Mouse (Mus musculus): ENCODE results near the gene Eml5. TPM values are rescaled to one million over a fixed set of nuclear protein-coding genes. Genes with fewer than 3 reads are reported as not detected.

Eml5 gene
- polyA plus RNA-seq, 1 experiment, result 850 TPM

DNA sequence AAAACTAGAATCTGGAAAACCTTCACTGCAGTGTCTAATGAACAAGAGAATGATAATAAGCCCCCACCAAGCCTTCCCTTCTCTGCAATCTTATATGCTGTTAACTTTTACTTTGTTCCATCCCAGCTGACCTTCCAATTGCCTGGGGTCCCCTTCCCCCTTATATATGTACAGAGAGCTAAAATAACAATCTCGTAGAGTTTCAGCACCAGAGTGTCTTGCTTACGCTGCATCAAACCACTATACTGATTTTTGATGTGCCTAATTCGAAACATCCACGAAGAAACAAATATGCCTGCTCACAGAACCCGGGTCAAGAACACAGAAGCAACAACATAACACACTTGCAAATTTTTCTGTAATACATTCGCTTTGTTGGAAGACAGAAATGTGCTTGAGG lies 1.6 kb downstream of the Eml5 start:
- 26% methylated on average over 6 of the region's 6 CpGs for WGBS
- H3K4me1 ChIP-seq (ENCODE audit: control insufficient read depth, insufficient read depth, low read length), result no peaks in the 10 kb centered on the region
- H3K27ac ChIP-seq (ENCODE audit: insufficient read depth, low read depth, low read length), result peak overlapping the region; percentile 73
- no peak for TF ChIP-seq POLR2A (IDR thresholded peaks at IDR 0.05; ENCODE audit: insufficient read depth, low read depth, low read length)
- TF ChIP-seq CTCF (IDR thresholded peaks at IDR 0.05; ENCODE audit: insufficient read depth, low read depth, low read length), result no peak
- no peak overlapping the region for H3K4me3 ChIP-seq (ENCODE audit: insufficient read depth, low read depth, low read length)

DNA sequence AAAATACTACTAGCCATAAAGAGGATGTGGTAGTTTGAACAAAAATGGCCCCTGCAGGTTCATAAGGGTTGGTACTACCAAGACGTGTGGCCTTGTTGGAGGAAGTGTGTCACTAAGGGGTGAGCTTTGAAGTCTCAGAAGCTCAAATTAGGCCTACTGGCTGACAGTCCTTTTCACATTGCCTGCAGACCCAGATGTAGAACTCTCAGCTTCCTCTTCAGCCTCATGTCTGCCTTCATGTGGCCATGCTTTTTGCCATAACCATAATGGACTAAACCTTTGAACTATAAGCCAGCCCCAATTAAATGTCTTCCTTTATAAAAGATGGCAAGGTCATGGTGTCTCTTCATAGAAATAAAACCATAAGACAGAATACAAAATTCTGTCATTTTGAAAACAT lies 4.5 kb downstream of the Eml5 start:
- WGBS, result 59% methylated on average over 1 of the region's 1 CpGs
- H3K27ac ChIP-seq (ENCODE audit: insufficient read depth, low read depth, low read length), result no peak overlapping the region
- H3K4me3 ChIP-seq (ENCODE audit: insufficient read depth, low read depth, low read length), result no peak overlapping the region
- H3K4me1 ChIP-seq (ENCODE audit: control insufficient read depth, insufficient read depth, low read length), result no peaks in the 10 kb centered on the region
- TF ChIP-seq POLR2A (IDR thresholded peaks at IDR 0.05; ENCODE audit: insufficient read depth, low read depth, low read length), result no peak

DNA sequence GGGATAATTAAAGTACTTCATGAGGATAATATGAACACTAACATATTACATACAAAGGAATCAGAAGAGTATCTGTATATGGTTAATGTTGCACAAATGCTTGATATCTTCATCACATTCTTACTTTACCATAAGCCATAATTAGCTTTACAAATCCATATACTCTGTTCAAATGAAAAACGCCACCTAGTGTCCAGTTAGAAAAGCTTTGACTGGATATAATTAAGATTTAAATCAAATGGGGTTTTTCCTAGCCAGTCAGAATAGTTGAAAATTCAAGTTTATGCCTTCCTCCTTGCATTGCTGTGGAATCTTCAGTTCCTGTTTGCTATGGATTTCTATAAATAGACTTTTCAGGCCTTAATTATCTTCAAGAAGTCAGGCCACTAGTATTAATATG lies 16.8 kb downstream of the Eml5 start:
- TF ChIP-seq CTCF (IDR thresholded peaks at IDR 0.05; ENCODE audit: insufficient read depth, low read depth, low read length), result no peak
- TF ChIP-seq POLR2A (IDR thresholded peaks at IDR 0.05; ENCODE audit: insufficient read depth, low read depth, low read length), result no peak
- no peak overlapping the region for H3K27ac ChIP-seq (ENCODE audit: insufficient read depth, low read depth, low read length)
- WGBS, result 8% methylated on average over 1 of the region's 1 CpGs
- H3K4me1 ChIP-seq (ENCODE audit: control insufficient read depth, insufficient read depth, low read length), result no peaks in the 10 kb centered on the region
- H3K4me3 ChIP-seq (ENCODE audit: insufficient read depth, low read depth, low read length), result no peak overlapping the region

DNA sequence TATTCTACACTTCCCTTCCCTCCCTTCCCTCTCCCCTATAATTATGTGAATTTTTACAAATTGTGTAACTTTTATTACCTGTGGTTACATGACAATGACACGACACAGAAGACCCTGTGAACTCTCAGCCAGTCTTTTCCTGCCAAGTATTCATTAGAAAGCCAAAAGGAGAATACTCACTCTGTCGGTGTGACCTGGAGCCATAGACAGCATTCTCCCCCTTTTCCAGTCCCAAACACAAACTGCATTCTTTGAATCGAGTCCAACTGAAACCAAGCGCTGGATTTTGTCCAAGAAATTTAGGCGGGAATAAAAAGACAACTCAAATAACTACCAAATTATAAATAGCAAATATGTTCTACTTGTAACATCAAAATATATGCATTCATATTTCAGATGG lies 19.5 kb downstream of the Eml5 start:
- whole genome bisulfite sequencing, result 15% methylated on average over 5 of the region's 5 CpGs
- no peak overlapping the region for H3K4me3 ChIP-seq (ENCODE audit: insufficient read depth, low read depth, low read length)
- no peak for TF ChIP-seq CTCF (IDR thresholded peaks at IDR 0.05; ENCODE audit: insufficient read depth, low read depth, low read length)
- no peak for TF ChIP-seq POLR2A (IDR thresholded peaks at IDR 0.05; ENCODE audit: insufficient read depth, low read depth, low read length)
- H3K27ac ChIP-seq (ENCODE audit: insufficient read depth, low read depth, low read length), result no peak overlapping the region
- H3K4me1 ChIP-seq (ENCODE audit: control insufficient read depth, insufficient read depth, low read length), result no peaks in the 10 kb centered on the region

DNA sequence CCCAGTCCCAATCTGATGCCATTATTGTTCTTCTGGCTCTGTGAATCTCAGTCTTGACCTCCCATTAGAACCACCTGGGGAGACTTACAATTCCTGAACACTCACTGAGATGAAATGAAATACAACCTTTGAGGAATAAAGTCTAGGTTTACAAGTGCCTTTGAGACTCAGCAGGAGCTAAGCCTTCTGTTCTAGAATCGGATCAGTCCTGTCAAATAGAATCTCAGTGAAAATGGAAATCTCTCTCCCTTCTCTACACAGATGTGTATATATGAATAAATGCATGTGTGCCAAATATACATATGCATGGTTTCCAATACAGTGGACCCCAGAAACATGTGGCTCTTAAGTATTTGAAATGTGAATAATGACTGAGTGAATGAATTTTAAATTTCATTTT lies 22.6 kb downstream of the Eml5 start:
- no peak overlapping the region for H3K27ac ChIP-seq (ENCODE audit: insufficient read depth, low read depth, low read length)
- no peak overlapping the region for H3K4me3 ChIP-seq (ENCODE audit: insufficient read depth, low read depth, low read length)
- no peaks in the 10 kb centered on the region for H3K4me1 ChIP-seq (ENCODE audit: control insufficient read depth, insufficient read depth, low read length)
- no peak for TF ChIP-seq POLR2A (IDR thresholded peaks at IDR 0.05; ENCODE audit: insufficient read depth, low read depth, low read length)
- no peak for TF ChIP-seq CTCF (IDR thresholded peaks at IDR 0.05; ENCODE audit: insufficient read depth, low read depth, low read length)
- 39% methylated on average over 1 of the region's 1 CpGs for WGBS

DNA sequence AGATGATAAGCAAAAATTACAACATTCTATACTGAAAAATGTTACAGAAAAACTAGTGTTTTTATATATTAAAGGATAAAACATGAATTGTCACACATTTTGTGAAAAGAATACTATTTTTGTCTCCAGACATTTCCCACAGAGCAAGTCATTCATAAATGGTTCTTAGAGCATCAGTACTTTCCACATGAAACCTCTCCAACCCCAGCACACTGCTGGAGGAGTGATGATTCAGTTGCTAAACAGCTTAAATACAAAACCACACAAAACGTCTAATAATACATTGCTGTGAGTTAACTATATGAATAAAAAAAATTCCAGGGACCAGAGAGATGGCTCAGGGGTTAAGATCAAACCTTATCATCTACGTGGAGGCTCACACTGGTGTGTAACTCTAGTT lies 26.1 kb downstream of the Eml5 start:
- no peak overlapping the region for H3K27ac ChIP-seq (ENCODE audit: insufficient read depth, low read depth, low read length)
- no peaks in the 10 kb centered on the region for H3K4me1 ChIP-seq (ENCODE audit: control insufficient read depth, insufficient read depth, low read length)
- H3K4me3 ChIP-seq (ENCODE audit: insufficient read depth, low read depth, low read length), result no peak overlapping the region
- 44% methylated on average over 2 of the region's 2 CpGs for WGBS
- TF ChIP-seq POLR2A (IDR thresholded peaks at IDR 0.05; ENCODE audit: insufficient read depth, low read depth, low read length) (no peak), CTCF (IDR thresholded peaks at IDR 0.05; ENCODE audit: insufficient read depth, low read depth, low read length) (no peak)

DNA sequence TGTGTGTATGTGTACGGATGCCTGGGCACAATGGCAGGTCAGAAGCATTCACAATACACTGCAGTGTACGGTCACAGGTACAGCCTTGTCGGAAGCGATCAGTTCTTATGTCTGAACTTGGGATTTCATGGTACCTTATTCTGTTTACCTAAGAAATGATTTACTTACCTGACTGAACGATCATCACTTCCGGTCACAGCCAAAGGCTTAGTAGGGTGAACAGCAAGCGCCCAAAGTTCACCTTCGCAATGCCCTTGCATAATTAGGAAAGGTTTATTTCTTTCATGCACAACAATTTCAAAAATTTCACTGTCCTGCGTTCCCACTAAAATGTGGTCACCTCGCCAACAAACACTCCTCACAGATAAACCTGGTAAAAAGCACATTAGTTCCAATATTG lies 28.4 kb downstream of the Eml5 start:
- no peak overlapping the region for H3K4me3 ChIP-seq (ENCODE audit: insufficient read depth, low read depth, low read length)
- H3K4me1 ChIP-seq (ENCODE audit: control insufficient read depth, insufficient read depth, low read length), result no peaks in the 10 kb centered on the region
- TF ChIP-seq POLR2A (IDR thresholded peaks at IDR 0.05; ENCODE audit: insufficient read depth, low read depth, low read length) (no peak), CTCF (IDR thresholded peaks at IDR 0.05; ENCODE audit: insufficient read depth, low read depth, low read length) (no peak)
- H3K27ac ChIP-seq (ENCODE audit: insufficient read depth, low read depth, low read length), result no peak overlapping the region
- 96% methylated on average over 10 of the region's 10 CpGs for WGBS

DNA sequence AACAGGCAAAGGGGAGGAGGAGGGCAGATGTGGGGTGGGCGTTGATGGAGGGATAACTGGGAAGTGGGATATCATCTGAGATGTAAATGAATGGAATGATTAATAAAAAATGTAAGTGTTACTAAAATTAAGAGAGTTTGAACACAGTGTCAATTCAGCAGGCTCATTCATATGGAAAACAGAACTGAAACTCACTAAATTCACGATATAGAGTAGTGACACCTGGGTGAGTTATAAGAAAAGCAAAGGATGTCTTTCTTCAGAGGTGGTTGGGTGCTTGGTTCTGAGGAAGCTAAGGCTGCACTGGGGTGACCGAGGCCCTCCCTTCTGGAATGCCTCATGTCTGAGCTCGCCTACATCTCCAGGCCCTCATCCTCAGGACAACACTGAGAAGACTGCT lies 37.8 kb downstream of the Eml5 start:
- WGBS, result 86% methylated on average over 4 of the region's 4 CpGs
- Histone ChIP-seq H3K4me1 (ENCODE audit: control insufficient read depth, insufficient read depth, low read length) (no peaks in the 10 kb centered on the region), H3K4me3 (ENCODE audit: insufficient read depth, low read depth, low read length) (no peak overlapping the region), H3K27ac (ENCODE audit: insufficient read depth, low read depth, low read length) (no peak overlapping the region)
- TF ChIP-seq POLR2A (IDR thresholded peaks at IDR 0.05; ENCODE audit: insufficient read depth, low read depth, low read length) (no peak), CTCF (IDR thresholded peaks at IDR 0.05; ENCODE audit: insufficient read depth, low read depth, low read length) (no peak)

DNA sequence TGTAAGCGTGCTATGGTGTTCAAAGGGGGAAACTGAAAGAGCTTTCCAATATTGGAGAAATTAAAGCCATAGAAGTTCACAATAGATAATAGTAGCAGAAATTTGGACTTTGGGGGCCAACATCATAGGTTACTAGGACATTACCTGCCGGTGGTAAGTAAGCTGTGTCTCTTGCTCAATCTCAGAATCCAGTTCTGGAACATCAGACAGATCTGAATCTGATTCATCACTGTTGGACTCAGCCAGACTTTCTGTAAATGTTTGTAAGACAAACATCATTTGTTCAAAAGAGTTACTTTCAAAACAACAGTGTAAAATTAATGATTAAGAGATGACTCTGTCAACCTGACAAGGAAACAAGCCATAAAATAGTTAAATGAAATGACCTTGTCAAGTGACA lies 41.0 kb downstream of the Eml5 start:
- Histone ChIP-seq H3K4me3 (ENCODE audit: insufficient read depth, low read depth, low read length) (no peak overlapping the region), H3K27ac (ENCODE audit: insufficient read depth, low read depth, low read length) (no peak overlapping the region), H3K4me1 (ENCODE audit: control insufficient read depth, insufficient read depth, low read length) (no peaks in the 10 kb centered on the region)
- WGBS, result 87% methylated on average over 2 of the region's 2 CpGs
- no peak for TF ChIP-seq CTCF (IDR thresholded peaks at IDR 0.05; ENCODE audit: insufficient read depth, low read depth, low read length)
- TF ChIP-seq POLR2A (IDR thresholded peaks at IDR 0.05; ENCODE audit: insufficient read depth, low read depth, low read length), result no peak

DNA sequence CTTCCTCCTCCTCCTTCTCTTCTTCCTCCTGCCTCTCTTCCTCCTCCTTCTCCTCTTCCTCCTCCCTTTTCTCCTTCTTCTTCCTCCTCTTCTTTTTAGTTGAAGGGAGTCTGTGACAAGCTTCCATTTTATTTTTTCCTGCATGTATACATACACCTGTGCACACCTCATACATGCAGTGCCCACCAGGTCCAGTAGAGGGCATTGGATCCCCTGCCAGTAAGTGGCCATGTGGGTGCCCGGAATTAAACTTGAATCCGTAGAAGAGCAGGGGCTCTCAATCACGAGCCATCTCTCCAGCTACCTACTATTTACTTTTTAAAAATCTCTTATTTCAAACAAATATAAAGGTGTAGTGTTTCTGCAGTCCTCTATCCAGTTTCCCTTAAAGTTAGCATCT lies 50.5 kb downstream of the Eml5 start:
- H3K27ac ChIP-seq (ENCODE audit: insufficient read depth, low read depth, low read length), result no peak overlapping the region
- TF ChIP-seq POLR2A (IDR thresholded peaks at IDR 0.05; ENCODE audit: insufficient read depth, low read depth, low read length) (no peak), CTCF (IDR thresholded peaks at IDR 0.05; ENCODE audit: insufficient read depth, low read depth, low read length) (no peak)
- H3K4me1 ChIP-seq (ENCODE audit: control insufficient read depth, insufficient read depth, low read length), result no peaks in the 10 kb centered on the region
- WGBS, result 57% methylated on average over 3 of the region's 3 CpGs
- H3K4me3 ChIP-seq (ENCODE audit: insufficient read depth, low read depth, low read length), result no peak overlapping the region
